Mouse (Mus musculus): ENCODE measurements around the gene Pdzd9. TPM values are rescaled to one million over a fixed set of nuclear protein-coding genes. Genes with fewer than 3 reads are reported as not detected.

Pdzd9 gene
- polyA plus RNA-seq, 1 experiment from 2014 or later = 0.33 TPM

GRCm38 (mm10) chr7:120699586-120699985, 29.4 kb upstream of the Pdzd9 start:
- WGBS = 81% methylated on average over 6 of the region's 6 CpGs
- Histone ChIP-seq H3K4me3 (ENCODE audit: low read depth, low read length) (no peak overlapping the region), H3K4me1 (replicated peaks; ENCODE audit: control insufficient read depth, insufficient read depth, low read length) (no peaks in the 10 kb centered on the region), H3K36me3 (ENCODE audit: control insufficient read depth, insufficient read depth) (no peaks in the 10 kb centered on the region), H3K9ac (ENCODE audit: low read depth, low read length) (no peak overlapping the region), H3K27ac (ENCODE audit: low read depth, low read length) (no peak overlapping the region), H3K4me2 (replicated peaks; ENCODE audit: low read depth) (no peak overlapping the region), H3K9me3 (ENCODE audit: control insufficient read depth) (no peaks in the 10 kb centered on the region), H3K27me3 (replicated peaks; ENCODE audit: control insufficient read depth, insufficient read depth, low read length) (no peaks in the 10 kb centered on the region)
- no peak for ATAC-seq
- TF ChIP-seq CTCF (IDR thresholded peaks at IDR 0.05; ENCODE audit: low read depth) = no peak

- H3K27me3 ChIP-seq (replicated peaks; ENCODE audit: control insufficient read depth, insufficient read depth, low read length) = no peaks in the 10 kb centered on the region
- H3K36me3 ChIP-seq (ENCODE audit: control insufficient read depth, insufficient read depth) = 0 out of 2 replicates have a peak, but pooled peaks cover 3% of the 10 kb centered on the region
- no peaks in the 10 kb centered on the region for H3K9me3 ChIP-seq (ENCODE audit: control insufficient read depth)
- no peak for ATAC-seq
- no peak overlapping the region for H3K27ac ChIP-seq (ENCODE audit: low read depth, low read length)
- WGBS = 98% methylated on average over 2 of the region's 2 CpGs
- no peak overlapping the region for H3K9ac ChIP-seq (ENCODE audit: low read depth, low read length)
- H3K4me2 ChIP-seq (replicated peaks; ENCODE audit: low read depth) = no peak overlapping the region
- TF ChIP-seq CTCF (IDR thresholded peaks at IDR 0.05; ENCODE audit: low read depth) = no peak
- H3K4me1 ChIP-seq (replicated peaks; ENCODE audit: control insufficient read depth, insufficient read depth, low read length) = no peaks in the 10 kb centered on the region
- no peak overlapping the region for H3K4me3 ChIP-seq (ENCODE audit: low read depth, low read length)
Observed at GRCm38 (mm10) chr7:120696331-120696730, 26.2 kb upstream of the Pdzd9 start.

GRCm38 (mm10) chr7:120695641-120696040, 25.5 kb upstream of the Pdzd9 start:
- Histone ChIP-seq H3K36me3 (ENCODE audit: control insufficient read depth, insufficient read depth) (0 out of 2 replicates have a peak, but pooled peaks cover 3% of the 10 kb centered on the region), H3K4me3 (ENCODE audit: low read depth, low read length) (no peak overlapping the region), H3K4me1 (replicated peaks; ENCODE audit: control insufficient read depth, insufficient read depth, low read length) (no peaks in the 10 kb centered on the region), H3K9me3 (ENCODE audit: control insufficient read depth) (no peaks in the 10 kb centered on the region), H3K27ac (ENCODE audit: low read depth, low read length) (no peak overlapping the region), H3K9ac (ENCODE audit: low read depth, low read length) (no peak overlapping the region), H3K27me3 (replicated peaks; ENCODE audit: control insufficient read depth, insufficient read depth, low read length) (no peaks in the 10 kb centered on the region), H3K4me2 (replicated peaks; ENCODE audit: low read depth) (no peak overlapping the region)
- TF ChIP-seq CTCF (IDR thresholded peaks at IDR 0.05; ENCODE audit: low read depth) = no peak
- ATAC-seq = no peak
- 72% methylated on average over 1 of the region's 1 CpGs for WGBS

GRCm38 (mm10) chr7:120695196-120695595, 25.1 kb upstream of the Pdzd9 start:
- H3K9me3 ChIP-seq (ENCODE audit: control insufficient read depth) = no peaks in the 10 kb centered on the region
- H3K36me3 ChIP-seq (ENCODE audit: control insufficient read depth, insufficient read depth) = 0 out of 2 replicates have a peak, but pooled peaks cover 3% of the 10 kb centered on the region
- H3K9ac ChIP-seq (ENCODE audit: low read depth, low read length) = no peak overlapping the region
- no peaks in the 10 kb centered on the region for H3K27me3 ChIP-seq (replicated peaks; ENCODE audit: control insufficient read depth, insufficient read depth, low read length)
- H3K4me2 ChIP-seq (replicated peaks; ENCODE audit: low read depth) = no peak overlapping the region
- TF ChIP-seq CTCF (IDR thresholded peaks at IDR 0.05; ENCODE audit: low read depth) = no peak
- H3K4me1 ChIP-seq (replicated peaks; ENCODE audit: control insufficient read depth, insufficient read depth, low read length) = no peaks in the 10 kb centered on the region
- no peak for ATAC-seq
- H3K27ac ChIP-seq (ENCODE audit: low read depth, low read length) = no peak overlapping the region
- WGBS = 54% methylated on average over 6 of the region's 6 CpGs
- H3K4me3 ChIP-seq (ENCODE audit: low read depth, low read length) = no peak overlapping the region

GRCm38 (mm10) chr7:120693831-120694375, 23.8 kb upstream of the Pdzd9 start:
- H3K9ac ChIP-seq (ENCODE audit: low read depth, low read length) = no peak overlapping the region
- 97% methylated on average over 5 of the region's 5 CpGs for WGBS
- no peaks in the 10 kb centered on the region for H3K9me3 ChIP-seq (ENCODE audit: control insufficient read depth)
- H3K4me2 ChIP-seq (replicated peaks; ENCODE audit: low read depth) = no peak overlapping the region
- no peaks in the 10 kb centered on the region for H3K4me1 ChIP-seq (replicated peaks; ENCODE audit: control insufficient read depth, insufficient read depth, low read length)
- 0 out of 2 replicates have a peak, but pooled peaks cover 3% of the 10 kb centered on the region for H3K36me3 ChIP-seq (ENCODE audit: control insufficient read depth, insufficient read depth)
- TF ChIP-seq CTCF (IDR thresholded peaks at IDR 0.05; ENCODE audit: low read depth) = no peak
- H3K4me3 ChIP-seq (ENCODE audit: low read depth, low read length) = no peak overlapping the region
- no peak for ATAC-seq
- H3K27ac ChIP-seq (ENCODE audit: low read depth, low read length) = no peak overlapping the region
- H3K27me3 ChIP-seq (replicated peaks; ENCODE audit: control insufficient read depth, insufficient read depth, low read length) = no peaks in the 10 kb centered on the region

GRCm38 (mm10) chr7:120690634-120691033, 20.5 kb upstream of the Pdzd9 start:
- Histone ChIP-seq H3K4me1 (replicated peaks; ENCODE audit: control insufficient read depth, insufficient read depth, low read length) (no peaks in the 10 kb centered on the region), H3K4me2 (replicated peaks; ENCODE audit: low read depth) (no peak overlapping the region), H3K36me3 (ENCODE audit: control insufficient read depth, insufficient read depth) (0 out of 2 replicates have a peak, but pooled peaks cover 3% of the 10 kb centered on the region), H3K27me3 (replicated peaks; ENCODE audit: control insufficient read depth, insufficient read depth, low read length) (no peaks in the 10 kb centered on the region), H3K9ac (ENCODE audit: low read depth, low read length) (no peak overlapping the region), H3K27ac (ENCODE audit: low read depth, low read length) (no peak overlapping the region), H3K4me3 (ENCODE audit: low read depth, low read length) (no peak overlapping the region), H3K9me3 (ENCODE audit: control insufficient read depth) (no peaks in the 10 kb centered on the region)
- WGBS = 71% methylated on average over 4 of the region's 4 CpGs
- peak; percentile 45 for TF ChIP-seq CTCF (IDR thresholded peaks at IDR 0.05; ENCODE audit: low read depth)
- ATAC-seq = no peak

All from intestine, postnatal 0 days (tissue).